Mouse (Mus musculus) cerebellum, adult 2 months (tissue): Measurements from ENCODE around the gene Slc19a2.

Experiments used
- CTCF ChIP-seq: fragments of 200-500 bp; IDR thresholded peaks from 2 replicates; pipeline ENCODE4 v1.5.1; 2011; ENCODE audit warnings: low read depth, mild to moderate bottlenecking, control low read depth, low read length, moderate library complexity, borderline replicate concordance; ENCODE audit not compliant: insufficient read depth
- POLR2A ChIP-seq: fragments of 200-500 bp; IDR thresholded peaks from 2 replicates; pipeline ENCODE4 v1.6.1; 2011; ENCODE audit warnings: low read length, control low read depth, borderline replicate concordance; ENCODE audit not compliant: insufficient read depth

GRCm38 (mm10) chr1:164252551-164252950 is 3.7 kb downstream of the Slc19a2 start:
- TF ChIP-seq CTCF (no peak), POLR2A (no peak)
